Mouse (Mus musculus) spleen, adult 2 months (tissue): ENCODE data around the gene Smarcc1.

Experiments used
- CTCF ChIP-seq: fragments of 200-500 bp; IDR thresholded peaks from 2 replicates; pipeline ENCODE4 v1.5.1; 2011; ENCODE audit warnings: mild to moderate bottlenecking, inconsistent platforms; ENCODE audit not compliant: insufficient read depth, insufficient read length, insufficient replicate concordance; ENCODE audit errors: extremely low read depth
- POLR2A ChIP-seq: fragments of 200-500 bp; IDR thresholded peaks from 2 replicates; pipeline ENCODE4 v1.6.1; 2011; ENCODE audit warnings: low read depth, low read length, inconsistent platforms

DNA sequence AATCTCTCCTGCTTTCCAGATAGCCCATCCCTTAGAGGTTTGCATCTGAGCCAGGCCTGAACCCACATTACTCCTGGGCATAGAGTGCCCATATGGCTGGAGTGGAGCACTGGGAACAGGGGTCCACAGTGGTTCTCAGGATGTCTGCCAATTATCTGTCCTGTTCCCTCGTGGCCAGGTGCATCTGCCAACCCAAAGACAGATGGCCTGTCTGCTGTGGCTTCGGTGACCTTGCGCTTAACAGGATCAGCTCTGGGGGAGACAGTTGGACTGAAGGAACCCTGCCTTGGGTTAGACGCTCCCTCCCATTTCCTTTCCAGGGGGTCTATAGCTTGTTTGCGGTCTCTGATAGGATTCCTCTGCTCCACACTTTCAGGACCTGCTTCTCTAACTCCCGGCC lies 141.1 kb downstream of the Smarcc1 start:
- TF ChIP-seq CTCF (no peak), POLR2A (no peak)
